Mouse (Mus musculus): ENCODE data around the gene Babam2. TPM values are rescaled to one million over a fixed set of nuclear protein-coding genes. Genes with fewer than 3 reads are reported as not detected.

The Babam2 gene
- total RNA-seq, 2 experiments from 2014 or later: 39.5 to 45.2 TPM

DNA sequence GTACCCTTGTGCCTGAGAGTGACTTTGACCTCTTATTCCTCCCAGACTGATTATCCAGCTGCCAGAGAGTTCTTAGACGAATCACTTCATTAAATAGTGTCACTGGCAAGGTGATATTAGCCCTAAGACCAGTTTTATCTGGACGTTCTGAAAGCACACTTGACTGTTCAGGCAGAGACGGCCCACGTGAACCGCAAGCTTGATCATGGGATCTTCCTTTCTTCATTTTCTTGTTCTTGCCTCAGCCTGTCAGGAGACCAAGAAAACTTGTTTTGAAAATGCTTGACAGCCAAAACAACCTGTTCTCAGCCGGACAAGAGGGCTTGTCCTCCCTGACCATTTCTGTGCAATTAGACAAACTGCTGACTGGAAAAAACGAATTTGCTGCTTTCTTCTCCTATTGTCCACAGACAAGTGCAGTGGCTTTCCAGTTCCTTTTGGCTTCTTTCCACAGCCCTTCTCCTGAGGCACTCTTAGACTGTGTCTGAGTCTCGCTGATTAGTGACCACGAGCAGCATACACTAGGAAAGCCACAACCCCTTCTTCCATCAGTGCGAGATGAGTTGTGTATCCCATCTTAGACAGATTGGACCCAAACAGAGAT is 372.2 kb downstream of the Babam2 start:
- DNase-seq (ENCODE audit: extremely low spot score in 1 of 2, low spot score in 2 of 2): no peak
- intact Hi-C loops (cut with DNase I): no loop called here
- no peak overlapping the region for H3K27ac ChIP-seq
- TF ChIP-seq CTCF (IDR thresholded peaks at IDR 0.05): no peak
- no peak overlapping the region for H3K4me3 ChIP-seq

DNA sequence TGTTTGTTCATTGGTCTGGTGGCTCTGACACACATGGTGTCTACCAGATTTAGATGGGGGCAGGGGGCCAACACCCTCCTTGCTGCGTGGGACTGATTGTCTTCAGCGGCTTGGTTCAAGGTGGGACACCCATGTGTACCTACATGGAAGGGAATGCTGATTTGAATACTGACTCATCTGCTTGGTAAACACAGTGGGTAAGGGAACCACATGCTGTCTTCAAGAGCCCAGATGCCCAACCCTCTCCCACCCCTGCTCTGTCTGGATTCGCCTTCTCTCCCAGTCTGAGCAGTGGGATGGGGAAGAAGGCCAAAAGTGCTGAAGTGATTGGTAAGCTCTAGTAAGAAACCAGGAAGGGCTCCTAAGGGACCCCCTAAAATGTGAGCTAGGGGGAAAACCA is 373.3 kb downstream of the Babam2 start:
- DNase-seq (ENCODE audit: extremely low spot score in 1 of 2, low spot score in 2 of 2): no peak
- H3K27ac ChIP-seq: no peak overlapping the region
- intact Hi-C loops (cut with DNase I): no loop called here

DNA sequence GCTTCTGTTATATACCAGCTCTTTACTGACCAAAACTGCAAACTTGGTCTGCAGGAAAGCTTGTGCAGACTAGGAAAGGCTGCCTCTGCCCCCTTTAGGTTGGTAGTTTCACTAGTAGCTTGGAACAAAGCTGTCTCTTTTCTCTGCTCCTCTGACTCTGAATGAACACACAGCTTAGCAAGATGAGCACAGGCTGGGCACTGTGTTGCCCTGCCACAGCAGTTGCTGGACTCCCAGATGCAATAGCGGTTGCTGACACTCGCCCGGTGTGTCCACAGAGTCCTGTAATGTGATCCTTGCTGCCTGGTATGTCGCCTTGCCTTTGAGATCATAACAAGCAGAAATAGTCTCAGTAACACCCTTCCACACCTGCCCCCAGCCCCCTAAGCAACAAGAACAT is 373.8 kb downstream of the Babam2 start:
- peak; percentile 27 for TF ChIP-seq CTCF (IDR thresholded peaks at IDR 0.05)
- intact Hi-C loops (cut with DNase I): no loop called here
- Histone ChIP-seq H3K4me3 (no peak overlapping the region), H3K27ac (no peak overlapping the region)
- DNase-seq (ENCODE audit: extremely low spot score in 1 of 2, low spot score in 2 of 2): no peak

More for the DNA sequence above, 373.3 kb downstream of the Babam2 start:
- TF ChIP-seq CTCF (IDR thresholded peaks at IDR 0.05): no peak
- H3K4me3 ChIP-seq: no peak overlapping the region

DNA sequence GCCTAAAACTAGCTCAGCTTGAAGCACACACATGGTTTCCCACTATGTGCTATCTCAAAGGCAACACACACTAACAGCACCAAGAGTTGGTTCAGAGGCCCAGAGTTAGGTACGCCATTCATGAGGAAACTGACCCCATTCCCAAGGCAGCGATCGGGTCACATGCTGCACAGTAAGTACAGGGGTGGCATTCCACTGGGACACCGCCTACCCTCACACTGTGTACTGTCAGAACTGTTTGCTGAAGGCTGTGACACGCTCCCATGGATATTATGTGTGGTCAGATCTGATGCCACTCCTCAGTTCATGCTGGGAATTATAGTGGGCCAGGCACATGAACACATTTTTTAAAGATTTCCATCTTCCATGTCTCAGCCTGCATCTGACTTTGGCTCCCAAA is 374.3 kb downstream of the Babam2 start:
- intact Hi-C loops (cut with DNase I): no loop called here
- no peak for TF ChIP-seq CTCF (IDR thresholded peaks at IDR 0.05)
- no peak for DNase-seq (ENCODE audit: extremely low spot score in 1 of 2, low spot score in 2 of 2)
- Histone ChIP-seq H3K4me3 (no peak overlapping the region), H3K27ac (no peak overlapping the region)

DNA sequence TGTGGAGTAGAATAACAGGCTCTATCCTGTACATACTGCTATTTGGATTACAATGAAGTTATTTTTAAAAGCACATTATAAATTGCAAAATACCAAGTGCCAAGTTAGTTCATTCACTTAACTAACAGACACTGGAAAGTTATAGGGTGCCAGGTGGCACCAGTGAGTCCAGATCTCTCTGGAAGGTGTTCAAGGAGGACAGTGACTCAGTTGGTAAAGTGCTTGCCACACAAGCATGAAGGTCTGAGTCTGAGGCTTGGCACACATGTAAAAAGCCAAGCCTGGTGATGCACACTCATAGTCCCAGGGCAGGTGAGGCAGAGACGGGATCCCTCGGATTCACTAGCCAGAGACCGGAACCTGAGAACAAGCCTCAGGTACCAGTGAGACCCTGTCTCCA is 375.4 kb downstream of the Babam2 start:
- no peak for DNase-seq (ENCODE audit: extremely low spot score in 1 of 2, low spot score in 2 of 2)
- TF ChIP-seq CTCF (IDR thresholded peaks at IDR 0.05): no peak
- H3K4me3 ChIP-seq: no peak overlapping the region
- no peak overlapping the region for H3K27ac ChIP-seq
- intact Hi-C loops (cut with DNase I): no loop called here

DNA sequence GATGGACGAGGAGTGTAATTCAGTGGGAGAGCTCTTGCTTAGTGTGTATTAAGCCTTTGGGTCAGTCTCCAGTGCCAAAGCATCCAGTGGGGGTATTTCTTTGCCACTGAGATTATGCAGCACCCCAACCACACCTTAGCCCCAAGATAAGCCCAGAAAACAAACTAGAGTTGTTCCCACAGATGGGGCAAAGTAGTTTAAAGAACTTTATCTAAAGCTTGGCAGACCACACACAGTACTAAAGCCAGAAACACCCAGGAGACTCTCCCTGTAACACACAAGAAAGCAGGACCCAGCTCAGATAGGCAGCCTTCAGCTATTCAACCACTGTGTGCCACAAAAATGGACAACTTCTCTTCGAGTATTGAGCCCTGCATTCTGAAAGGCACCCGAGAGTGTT is 376.6 kb downstream of the Babam2 start:
- H3K27ac ChIP-seq: no peak overlapping the region
- no peak for DNase-seq (ENCODE audit: extremely low spot score in 1 of 2, low spot score in 2 of 2)
- intact Hi-C loops (cut with DNase I): no loop called here
- TF ChIP-seq CTCF (IDR thresholded peaks at IDR 0.05): no peak
- H3K4me3 ChIP-seq: no peak overlapping the region

DNA sequence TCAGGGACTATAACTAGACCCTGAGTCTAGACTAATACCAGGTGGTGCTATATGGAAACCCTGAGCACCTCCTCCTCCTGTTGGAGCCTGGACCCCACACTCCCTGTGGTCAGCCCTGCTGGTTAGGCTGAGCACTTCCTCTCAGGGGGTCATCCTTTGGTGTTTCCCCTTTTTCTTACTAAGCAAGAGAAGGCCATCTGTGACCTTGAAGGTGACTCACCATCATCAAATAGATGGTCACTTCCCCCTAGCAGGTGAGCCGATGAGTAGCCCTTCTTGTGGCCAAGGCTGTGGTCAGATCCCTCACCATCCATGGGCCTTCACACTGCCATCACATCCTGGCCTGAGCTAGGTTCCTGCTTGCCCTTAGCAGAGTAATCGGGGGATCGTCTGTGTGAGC is 379.7 kb downstream of the Babam2 start:
- intact Hi-C loops (cut with DNase I): no loop called here
- no peak for TF ChIP-seq CTCF (IDR thresholded peaks at IDR 0.05)
- no peak for DNase-seq (ENCODE audit: extremely low spot score in 1 of 2, low spot score in 2 of 2)

DNA sequence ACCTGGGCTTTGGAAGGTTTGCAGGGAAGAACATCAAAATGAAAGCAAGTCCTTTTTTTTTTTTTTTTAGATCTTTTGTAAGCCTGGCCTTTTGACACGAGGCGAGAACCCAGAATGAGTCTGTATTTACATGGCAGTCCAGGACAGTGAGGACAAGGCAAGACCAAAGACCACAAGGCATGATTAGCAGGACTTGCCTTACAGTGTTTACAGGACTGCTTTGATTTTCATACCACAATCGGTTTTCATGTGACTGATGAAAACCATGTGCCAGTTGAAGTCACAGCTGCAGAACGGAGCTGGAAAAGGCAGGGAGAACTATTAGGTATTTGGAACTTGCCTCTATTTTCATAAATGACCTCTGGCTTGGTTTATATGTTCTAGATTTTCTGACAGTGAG is 381.5 kb downstream of the Babam2 start:
- Histone ChIP-seq H3K4me3 (no peak overlapping the region), H3K27ac (no peak overlapping the region)
- intact Hi-C loops (cut with DNase I): no loop called here
- no peak for DNase-seq (ENCODE audit: extremely low spot score in 1 of 2, low spot score in 2 of 2)
- no peak for TF ChIP-seq CTCF (IDR thresholded peaks at IDR 0.05)

More for the DNA sequence above, 379.7 kb downstream of the Babam2 start:
- no peak overlapping the region for H3K27ac ChIP-seq
- H3K4me3 ChIP-seq: no peak overlapping the region

DNA sequence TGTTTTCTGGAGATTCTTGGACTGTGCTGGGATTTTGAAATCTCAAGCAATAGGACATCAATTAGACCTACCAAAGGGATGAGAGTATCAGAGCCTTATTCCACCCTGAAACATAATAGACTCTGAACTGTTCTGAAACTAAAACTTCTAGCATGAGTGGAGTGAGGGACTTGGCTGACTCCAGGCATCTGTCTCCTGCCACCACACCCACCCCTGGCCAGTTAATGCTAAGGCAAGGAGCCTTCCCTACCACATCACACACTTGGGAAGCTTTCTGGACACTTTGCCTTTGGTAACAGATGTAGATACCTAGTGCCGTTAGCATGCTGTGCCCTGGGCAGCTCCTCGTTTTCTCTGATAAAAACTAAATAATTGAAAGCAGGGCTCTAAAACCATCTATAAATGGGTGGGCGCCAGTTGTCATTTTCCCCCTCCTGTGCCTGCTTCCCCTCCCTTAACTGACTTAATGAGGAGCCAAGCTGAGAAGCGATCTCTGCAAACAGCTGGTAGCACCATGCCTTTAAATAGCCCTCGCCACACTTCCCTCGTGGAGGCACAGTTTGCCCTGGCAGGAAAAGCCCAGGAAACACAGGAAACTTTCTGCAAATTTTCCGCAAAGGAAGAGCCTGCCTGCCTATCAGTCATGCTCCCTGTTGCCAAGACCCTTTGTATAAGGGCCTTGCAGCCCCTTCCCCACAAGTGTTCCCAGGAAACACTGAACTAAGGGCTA is 383.2 kb downstream of the Babam2 start:
- no peak overlapping the region for H3K4me3 ChIP-seq
- intact Hi-C loops (cut with DNase I): no loop called here
- DNase-seq (ENCODE audit: extremely low spot score in 1 of 2, low spot score in 2 of 2): no peak
- no peak overlapping the region for H3K27ac ChIP-seq
- TF ChIP-seq CTCF (IDR thresholded peaks at IDR 0.05): no peak

DNA sequence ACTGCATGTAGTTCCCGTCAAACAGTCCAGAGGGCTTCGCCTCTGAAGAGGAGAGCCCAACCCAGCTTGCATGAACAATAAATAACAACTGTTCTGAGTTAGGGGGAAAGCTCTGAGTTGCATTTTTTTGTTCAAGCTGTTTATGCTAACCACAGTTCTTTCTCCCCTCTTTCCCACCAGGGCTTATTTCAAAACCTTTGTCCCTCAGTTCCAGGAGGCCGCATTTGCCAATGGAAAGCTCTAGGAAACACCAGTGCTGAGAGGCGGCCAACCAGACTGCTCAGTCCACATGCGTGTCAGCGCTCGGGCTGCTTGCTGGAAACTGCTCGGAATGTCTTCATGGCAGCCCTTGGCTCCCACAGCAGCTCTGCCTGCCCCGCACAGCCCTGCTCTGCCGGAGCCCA is 386.9 kb downstream of the Babam2 start:
- no peak for DNase-seq (ENCODE audit: extremely low spot score in 1 of 2, low spot score in 2 of 2)
- Histone ChIP-seq H3K4me3 (no peak overlapping the region), H3K27ac (no peak overlapping the region)
- intact Hi-C loops (cut with DNase I): no loop called here
- TF ChIP-seq CTCF (IDR thresholded peaks at IDR 0.05): no peak

DNA sequence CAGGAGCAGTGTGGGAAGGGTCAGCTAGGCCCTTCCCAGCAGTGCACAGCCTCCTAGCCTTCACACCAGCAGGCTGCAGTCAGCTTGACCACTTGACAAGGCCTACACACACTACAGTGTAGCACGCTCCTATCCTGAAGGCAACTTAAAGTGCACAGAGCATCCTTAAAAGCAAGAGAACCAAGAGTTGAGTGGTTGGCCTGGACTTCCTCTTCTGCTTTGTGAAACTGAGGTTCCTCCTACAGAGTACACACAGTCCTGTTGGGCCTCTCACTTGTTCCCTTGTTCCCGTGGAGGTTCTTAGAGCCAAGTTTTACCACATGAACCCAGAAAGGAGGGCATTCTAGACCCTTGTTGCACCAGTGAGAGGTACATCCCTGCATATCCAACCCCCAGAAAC is 388.1 kb downstream of the Babam2 start:
- DNase-seq (ENCODE audit: extremely low spot score in 1 of 2, low spot score in 2 of 2): no peak

DNA sequence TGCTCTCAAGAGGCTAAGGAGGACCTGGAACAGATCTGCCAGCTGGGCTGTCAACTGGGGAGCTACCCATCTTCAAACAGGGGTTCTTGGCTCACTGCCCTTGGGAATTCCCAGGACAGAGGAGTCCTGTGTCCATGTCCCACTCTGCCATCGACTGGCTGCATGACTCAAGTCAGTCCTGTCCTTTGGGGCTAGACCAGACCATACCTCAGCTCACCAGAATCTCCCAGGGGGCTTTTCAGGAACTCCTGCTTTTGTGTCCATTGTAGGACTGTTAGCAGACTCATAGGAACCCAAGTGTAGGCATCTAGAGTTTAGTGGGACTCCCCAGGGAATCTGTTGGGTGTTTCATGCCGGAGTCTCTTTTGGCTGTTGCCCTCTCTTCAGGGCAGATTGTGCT is 388.5 kb downstream of the Babam2 start:
- no peak overlapping the region for H3K4me3 ChIP-seq
- H3K27ac ChIP-seq: no peak overlapping the region
- TF ChIP-seq CTCF (IDR thresholded peaks at IDR 0.05): no peak
- intact Hi-C loops (cut with DNase I): no loop called here
- no peak for DNase-seq (ENCODE audit: extremely low spot score in 1 of 2, low spot score in 2 of 2)

More for the DNA sequence above, 388.1 kb downstream of the Babam2 start:
- TF ChIP-seq CTCF (IDR thresholded peaks at IDR 0.05): no peak
- Histone ChIP-seq H3K27ac (no peak overlapping the region), H3K4me3 (no peak overlapping the region)
- intact Hi-C loops (cut with DNase I): no loop called here

DNA sequence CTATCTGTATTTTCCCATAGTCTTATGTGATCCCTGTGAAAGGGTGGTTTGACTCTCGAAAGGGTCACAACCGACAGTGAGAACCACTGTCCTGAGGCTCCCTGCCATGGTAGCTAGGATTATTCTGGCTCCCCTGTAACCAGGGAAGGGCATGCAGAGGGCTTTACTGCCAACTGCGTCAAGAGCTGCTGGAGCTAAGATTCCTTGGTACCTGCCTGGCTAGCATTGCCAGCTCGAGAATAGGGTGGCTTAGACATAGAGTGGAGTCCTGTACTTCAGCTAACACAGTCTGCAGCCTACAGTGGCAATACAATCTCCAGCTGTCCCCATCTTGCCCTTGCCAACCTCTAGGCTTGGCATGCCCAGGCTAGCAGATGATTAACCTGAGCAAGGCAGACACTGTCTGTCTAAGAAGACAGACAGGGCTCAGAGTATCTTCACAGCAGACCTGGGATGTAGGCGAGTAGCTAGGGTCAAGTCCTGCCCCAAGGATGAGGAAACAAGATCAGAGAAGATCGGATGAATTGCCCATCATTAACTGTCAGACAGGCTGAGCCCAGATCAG is 389.1 kb downstream of the Babam2 start:
- DNase-seq (ENCODE audit: extremely low spot score in 1 of 2, low spot score in 2 of 2): no peak
- intact Hi-C loops (cut with DNase I): no loop called here
- no peak for TF ChIP-seq CTCF (IDR thresholded peaks at IDR 0.05)
- Histone ChIP-seq H3K4me3 (no peak overlapping the region), H3K27ac (no peak overlapping the region)

Measured in left cerebral cortex, adult 2 months (tissue).